Mouse (Mus musculus): Measurements from ENCODE around the gene Nfe2l2. TPM values are rescaled to one million over a fixed set of nuclear protein-coding genes. Genes with fewer than 3 reads are reported as not detected.
A peak's percentile ranks its signal among the peaks of the same experiment; 100 is the strongest.
"Not testable (repeated sequence)": the region's sequence is repeated elsewhere in the genome, so short reads cannot be mapped to it uniquely, and the experiment has no call there.

Gene Nfe2l2
- polyA plus RNA-seq, 1 experiment = 34.2 TPM

DNA sequence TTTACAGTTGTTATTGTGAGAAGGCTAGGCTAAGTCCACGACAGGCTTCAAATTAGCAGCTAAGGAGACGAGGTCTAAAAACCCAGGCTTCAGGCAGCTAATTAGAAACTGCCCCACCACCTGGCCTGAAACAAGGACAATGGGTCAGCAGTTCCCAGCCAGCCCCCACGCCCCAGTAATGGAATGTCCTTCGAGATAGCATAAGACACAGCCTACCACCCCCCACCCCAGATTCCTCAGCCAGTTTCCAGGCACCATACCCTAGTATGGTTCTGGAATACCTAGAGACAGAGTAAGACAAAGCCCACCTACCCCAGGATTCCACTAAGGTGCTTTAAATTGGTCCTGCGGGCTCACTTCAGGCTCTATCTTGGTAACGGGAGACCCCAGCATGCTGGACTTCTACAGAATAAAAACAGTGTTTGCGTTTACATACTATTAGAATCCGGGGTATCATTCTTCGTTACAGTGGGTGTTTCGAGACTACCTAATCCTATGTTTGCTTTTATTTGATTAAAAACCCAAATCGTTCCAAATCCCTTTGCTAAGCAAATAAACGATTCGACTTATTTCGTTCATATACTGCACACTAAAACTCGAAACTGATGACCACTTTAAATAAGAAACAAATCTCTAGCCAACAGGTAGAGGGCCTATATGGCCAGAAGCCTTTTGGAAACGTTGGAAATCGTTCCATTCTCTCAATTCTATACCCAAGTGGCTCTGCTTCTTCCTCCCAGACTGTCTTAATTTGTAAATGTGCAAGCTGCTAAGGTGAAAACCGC lies 46.3 kb downstream of the Nfe2l2 start:
- H3K9me3 ChIP-seq = no peaks in the 10 kb centered on the region
- no peaks in the 10 kb centered on the region for H3K27me3 ChIP-seq (replicated peaks)
- peak overlapping the region; percentile 95 for H3K4me3 ChIP-seq (replicated peaks)
- H3K4me1 ChIP-seq = peaks cover 37% of the 10 kb centered on the region
- TF ChIP-seq FLI1 (IDR thresholded peaks at IDR 0.05; ENCODE audit: low read length) (no peak), GATA1 (IDR thresholded peaks at IDR 0.05; ENCODE audit: borderline replicate concordance, low read length) (no peak)
- H3K36me3 ChIP-seq (replicated peaks; ENCODE audit: low read length) = peaks cover 29% of the 10 kb centered on the region

DNA sequence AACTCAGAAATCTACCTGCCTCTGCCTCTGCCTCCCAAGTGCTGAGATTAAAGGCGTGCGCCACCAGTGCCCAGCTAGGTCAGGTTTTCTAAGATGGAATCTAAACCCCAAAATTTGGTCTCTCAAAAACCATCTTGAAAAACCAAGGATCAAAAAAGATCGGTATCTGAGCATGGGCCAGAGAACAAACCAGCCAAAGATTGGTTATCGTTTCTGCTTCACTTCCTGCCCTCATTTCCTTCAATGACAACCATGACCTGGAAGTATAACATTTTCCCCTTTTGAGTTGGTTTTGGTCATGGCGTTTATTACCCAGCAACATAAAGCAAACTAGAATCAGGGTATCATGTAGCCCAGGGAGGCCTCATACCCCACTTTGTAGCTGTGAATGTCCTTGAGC lies 47.5 kb downstream of the Nfe2l2 start:
- Histone ChIP-seq H3K4me1 (peaks cover 40% of the 10 kb centered on the region), H3K4me3 (replicated peaks) (no peak overlapping the region), H3K27me3 (replicated peaks) (no peaks in the 10 kb centered on the region), H3K9me3 (no peaks in the 10 kb centered on the region), H3K36me3 (replicated peaks; ENCODE audit: low read length) (peaks cover 18% of the 10 kb centered on the region)
- no peak for TF ChIP-seq GATA1 (IDR thresholded peaks at IDR 0.05; ENCODE audit: borderline replicate concordance, low read length)
- TF ChIP-seq FLI1 (IDR thresholded peaks at IDR 0.05; ENCODE audit: low read length) = no peak

DNA sequence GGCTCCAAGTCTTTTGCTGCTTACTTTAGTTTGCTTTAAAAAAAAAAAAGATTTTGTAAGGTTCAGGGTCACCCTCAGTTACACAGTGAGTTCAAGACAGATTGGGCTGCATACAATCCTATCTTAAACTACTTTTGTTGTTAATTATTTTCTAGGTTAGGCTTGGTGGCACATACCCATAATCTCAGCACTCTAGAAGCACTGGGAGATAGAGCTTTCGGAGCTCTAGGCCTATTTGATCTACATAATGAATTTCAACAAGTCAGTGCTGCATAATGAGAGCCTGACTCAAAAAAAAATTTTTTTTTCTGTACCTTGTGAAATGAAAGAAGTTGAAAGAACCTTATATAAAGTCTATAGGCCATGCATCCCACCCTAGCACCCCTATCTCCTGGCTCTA lies 49.8 kb downstream of the Nfe2l2 start:
- Histone ChIP-seq H3K4me1 (peaks cover 40% of the 10 kb centered on the region), H3K4me3 (replicated peaks) (no peak overlapping the region), H3K27me3 (replicated peaks) (no peaks in the 10 kb centered on the region), H3K36me3 (replicated peaks; ENCODE audit: low read length) (peaks cover 7% of the 10 kb centered on the region), H3K9me3 (no peaks in the 10 kb centered on the region)
- no peak for TF ChIP-seq FLI1 (IDR thresholded peaks at IDR 0.05; ENCODE audit: low read length)
- no peak for TF ChIP-seq GATA1 (IDR thresholded peaks at IDR 0.05; ENCODE audit: borderline replicate concordance, low read length)

DNA sequence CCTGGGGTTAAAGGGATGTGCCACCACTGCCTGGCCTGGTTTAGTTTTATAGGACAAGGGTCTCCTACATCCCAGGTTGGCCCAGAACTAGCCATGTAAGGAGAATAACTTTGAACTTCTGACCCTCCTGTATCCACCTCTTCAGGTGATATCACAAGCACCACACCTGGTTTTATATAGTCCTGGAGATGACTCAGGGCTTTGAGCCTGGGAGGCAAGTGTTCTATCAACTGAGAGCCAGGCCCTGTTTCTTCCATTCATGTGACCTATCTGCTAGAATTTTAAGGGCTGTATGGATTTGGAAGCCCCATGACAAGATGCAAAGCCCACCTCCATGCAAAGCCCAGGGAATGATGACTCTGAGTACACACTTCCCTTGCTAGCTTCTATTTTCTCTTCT lies 51.3 kb downstream of the Nfe2l2 start:
- TF ChIP-seq GATA1 (IDR thresholded peaks at IDR 0.05; ENCODE audit: borderline replicate concordance, low read length) (no peak), FLI1 (IDR thresholded peaks at IDR 0.05; ENCODE audit: low read length) (no peak)

DNA sequence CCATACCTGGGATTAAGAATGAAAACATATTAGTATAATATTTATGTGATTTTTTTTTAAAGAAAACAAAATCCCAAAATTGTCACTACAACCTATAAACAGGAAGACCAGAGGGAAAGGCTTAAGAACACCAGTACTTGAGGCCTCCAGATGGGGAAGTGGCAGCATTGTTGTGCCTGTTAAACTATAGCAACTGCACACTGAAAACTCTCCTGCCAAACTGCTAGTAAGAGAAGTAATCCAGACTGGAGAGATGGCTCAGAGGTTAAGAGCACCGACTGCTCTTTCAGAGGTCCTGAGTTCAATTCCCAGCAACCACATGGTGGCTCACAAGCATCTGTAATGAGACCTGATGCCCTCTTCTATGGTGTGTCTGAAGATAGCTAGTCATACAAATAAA lies 54.0 kb downstream of the Nfe2l2 start:
- TF ChIP-seq FLI1 (IDR thresholded peaks at IDR 0.05; ENCODE audit: low read length) (no peak), GATA1 (IDR thresholded peaks at IDR 0.05; ENCODE audit: borderline replicate concordance, low read length) (no peak)
- H3K4me1 ChIP-seq = peaks cover 19% of the 10 kb centered on the region
- no peaks in the 10 kb centered on the region for H3K9me3 ChIP-seq
- no peak overlapping the region for H3K4me3 ChIP-seq (replicated peaks)
- H3K36me3 ChIP-seq (replicated peaks; ENCODE audit: low read length) = no peaks in the 10 kb centered on the region
- H3K27me3 ChIP-seq (replicated peaks) = no peaks in the 10 kb centered on the region

More for the DNA sequence above, 51.3 kb downstream of the Nfe2l2 start:
- Histone ChIP-seq H3K36me3 (replicated peaks; ENCODE audit: low read length) (peaks cover 7% of the 10 kb centered on the region), H3K4me1 (peaks cover 40% of the 10 kb centered on the region), H3K9me3 (no peaks in the 10 kb centered on the region), H3K27me3 (replicated peaks) (no peaks in the 10 kb centered on the region), H3K4me3 (replicated peaks) (no peak overlapping the region)

DNA sequence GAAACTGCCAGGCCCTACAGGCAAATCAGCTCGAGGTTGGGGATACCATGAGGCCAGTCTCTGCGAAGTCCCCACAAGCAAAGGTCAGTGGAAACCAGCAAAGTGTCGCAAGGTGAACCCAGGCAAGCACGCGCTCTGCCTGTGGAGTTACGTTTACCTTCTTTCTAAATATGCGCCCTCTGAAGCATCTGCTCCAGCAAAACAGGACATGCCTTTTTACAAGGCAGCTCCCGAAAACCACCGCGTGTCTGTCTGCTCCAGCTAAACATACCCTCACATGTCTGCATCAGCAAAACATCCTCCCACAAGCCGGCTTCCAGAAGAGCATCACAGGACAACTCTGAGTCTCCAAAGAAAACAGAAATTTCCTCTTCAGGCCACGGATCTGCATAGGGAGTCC lies 59.2 kb downstream of the Nfe2l2 start:
- no peaks in the 10 kb centered on the region for H3K9me3 ChIP-seq
- peaks cover 3% of the 10 kb centered on the region for H3K36me3 ChIP-seq (replicated peaks; ENCODE audit: low read length)
- TF ChIP-seq GATA1 (IDR thresholded peaks at IDR 0.05; ENCODE audit: borderline replicate concordance, low read length) (no peak), FLI1 (IDR thresholded peaks at IDR 0.05; ENCODE audit: low read length) (no peak)
- no peak overlapping the region for H3K4me3 ChIP-seq (replicated peaks)
- H3K4me1 ChIP-seq = peaks cover 15% of the 10 kb centered on the region
- H3K27me3 ChIP-seq (replicated peaks) = no peaks in the 10 kb centered on the region

DNA sequence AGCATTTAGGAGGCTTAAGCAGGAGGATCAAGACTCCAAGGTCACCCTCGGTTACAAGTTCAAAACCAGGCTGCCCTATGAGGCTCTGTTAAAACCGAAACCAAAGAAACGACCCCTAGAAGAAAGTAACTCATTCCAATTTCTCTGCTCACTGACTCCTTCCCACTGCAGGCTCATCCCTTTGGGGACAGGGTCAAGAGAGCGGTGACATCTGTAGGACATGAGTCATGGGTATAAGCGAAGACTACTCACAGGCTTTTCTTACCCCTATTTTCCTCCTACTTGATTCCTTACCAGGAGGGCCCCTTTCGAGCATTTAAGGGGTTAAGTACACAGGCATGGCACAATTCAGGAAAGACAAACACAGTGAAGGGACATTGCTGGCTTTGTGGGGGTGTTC lies 60.5 kb downstream of the Nfe2l2 start:
- Histone ChIP-seq H3K27me3 (replicated peaks) (no peaks in the 10 kb centered on the region), H3K4me1 (peaks cover 15% of the 10 kb centered on the region), H3K4me3 (replicated peaks) (no peak overlapping the region), H3K9me3 (no peaks in the 10 kb centered on the region), H3K36me3 (replicated peaks; ENCODE audit: low read length) (peaks cover 3% of the 10 kb centered on the region)
- no peak for TF ChIP-seq GATA1 (IDR thresholded peaks at IDR 0.05; ENCODE audit: borderline replicate concordance, low read length)
- no peak for TF ChIP-seq FLI1 (IDR thresholded peaks at IDR 0.05; ENCODE audit: low read length)

DNA sequence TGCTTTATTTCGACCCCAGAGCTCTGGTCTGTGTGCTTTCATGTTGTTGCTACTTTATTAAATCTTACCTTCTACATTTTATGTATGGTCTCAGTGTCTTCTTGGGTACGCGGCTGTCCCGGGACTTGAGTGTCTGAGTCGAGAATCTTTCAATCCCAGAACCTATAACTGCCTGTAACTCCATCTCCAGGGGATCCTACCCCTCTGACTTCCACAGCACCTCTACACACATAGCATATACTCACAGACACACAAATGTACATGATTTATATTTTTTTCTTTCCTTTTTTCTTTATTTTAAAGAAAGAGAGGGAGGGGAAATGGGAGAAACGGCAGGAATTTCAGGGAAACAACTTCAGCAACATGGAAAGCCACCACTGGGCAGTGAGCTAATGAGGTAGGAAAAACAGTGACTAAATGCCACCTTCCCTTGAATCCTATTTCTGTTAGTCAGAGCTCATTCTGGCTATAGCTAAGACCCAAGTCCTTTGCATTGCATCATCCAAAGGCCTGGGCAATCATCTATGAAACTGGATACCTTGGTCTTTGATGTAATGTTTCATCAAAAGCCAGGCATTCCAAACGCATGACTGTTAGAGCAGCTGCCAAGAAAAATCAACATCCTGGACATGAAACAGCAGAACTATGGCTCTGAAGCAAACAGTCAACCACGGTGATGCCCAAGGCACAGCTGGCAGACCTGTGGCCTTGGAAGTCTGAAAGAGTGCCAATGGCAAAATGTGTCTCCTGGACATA lies 61.5 kb downstream of the Nfe2l2 start:
- H3K4me3 ChIP-seq (replicated peaks) = no peak overlapping the region
- peaks cover 3% of the 10 kb centered on the region for H3K36me3 ChIP-seq (replicated peaks; ENCODE audit: low read length)
- no peaks in the 10 kb centered on the region for H3K27me3 ChIP-seq (replicated peaks)
- H3K9me3 ChIP-seq = no peaks in the 10 kb centered on the region
- H3K4me1 ChIP-seq = peaks cover 15% of the 10 kb centered on the region
- TF ChIP-seq FLI1 (IDR thresholded peaks at IDR 0.05; ENCODE audit: low read length) = no peak
- no peak for TF ChIP-seq GATA1 (IDR thresholded peaks at IDR 0.05; ENCODE audit: borderline replicate concordance, low read length)

DNA sequence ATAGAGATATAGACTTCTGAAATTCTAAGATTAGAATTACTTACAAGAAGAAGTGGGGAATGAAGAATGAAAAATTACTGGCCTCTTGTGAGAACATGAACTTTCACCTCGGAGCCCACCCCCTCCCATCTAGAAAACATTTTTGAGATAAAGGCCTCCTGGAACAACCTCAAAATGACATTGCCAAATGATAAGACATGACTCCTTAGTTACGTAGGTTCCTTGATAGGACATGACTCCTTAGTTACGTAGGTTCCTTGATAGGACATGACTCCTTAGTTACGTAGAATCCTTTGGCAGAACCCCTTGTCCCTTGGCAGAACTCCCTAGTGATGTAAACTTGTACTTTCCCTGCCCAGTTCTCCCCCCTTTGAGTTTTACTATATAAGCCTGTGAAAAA lies 62.1 kb downstream of the Nfe2l2 start:
- H3K36me3 ChIP-seq (replicated peaks; ENCODE audit: low read length); H3K4me3 ChIP-seq (replicated peaks); H3K9me3 ChIP-seq; H3K27me3 ChIP-seq (replicated peaks): not testable (repeated sequence)
- peaks cover 15% of the 10 kb centered on the region for H3K4me1 ChIP-seq

DNA sequence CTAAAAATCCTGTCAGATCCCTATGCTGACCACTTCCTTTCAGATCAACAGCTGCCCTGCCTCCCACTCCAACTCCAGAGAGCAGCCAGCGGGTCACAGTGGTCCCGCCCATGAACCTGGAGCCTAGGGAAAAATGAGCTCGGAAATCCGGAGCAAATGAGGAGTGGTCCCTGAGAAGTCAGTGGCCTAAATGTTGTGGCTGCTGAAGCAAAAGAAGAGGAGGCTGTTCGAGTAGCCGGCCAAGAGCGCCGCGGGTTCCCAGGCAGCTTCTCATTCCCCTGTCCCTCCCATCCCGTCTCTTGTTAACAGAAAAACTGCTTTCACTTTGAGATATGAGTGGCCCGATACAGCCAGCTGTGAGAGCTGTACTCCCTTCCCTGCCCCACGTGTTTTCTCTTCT lies 64.9 kb downstream of the Nfe2l2 start:
- not testable (repeated sequence) for H3K27me3 ChIP-seq (replicated peaks); H3K4me3 ChIP-seq (replicated peaks); H3K36me3 ChIP-seq (replicated peaks; ENCODE audit: low read length); H3K9me3 ChIP-seq
- peaks cover 23% of the 10 kb centered on the region for H3K4me1 ChIP-seq

DNA sequence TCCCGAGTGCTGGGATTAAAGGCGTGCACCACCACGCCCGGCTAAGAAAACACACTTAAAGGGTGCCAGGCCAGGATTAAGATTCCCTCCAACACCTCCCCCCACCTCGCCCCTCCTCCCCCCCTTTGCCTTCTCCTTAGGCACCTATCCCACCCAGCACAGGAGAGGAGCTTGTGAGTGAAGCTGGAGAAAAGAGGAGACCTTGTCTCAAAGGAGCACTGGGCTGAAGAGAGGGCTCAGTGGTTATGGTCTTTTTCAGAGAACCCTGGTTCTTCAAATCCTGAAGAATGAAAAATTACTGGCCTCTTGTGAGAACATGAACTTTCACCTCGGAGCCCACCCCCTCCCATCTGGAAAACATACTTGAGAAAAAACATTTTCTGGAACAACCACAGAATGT lies 66.6 kb downstream of the Nfe2l2 start:
- not testable (repeated sequence) for H3K4me3 ChIP-seq (replicated peaks); H3K27me3 ChIP-seq (replicated peaks); H3K9me3 ChIP-seq; H3K36me3 ChIP-seq (replicated peaks; ENCODE audit: low read length)
- H3K4me1 ChIP-seq = peaks cover 21% of the 10 kb centered on the region
